Mouse (Mus musculus): ENCODE measurements around the gene Ppp2r5d.

Gene Ppp2r5d

DNA sequence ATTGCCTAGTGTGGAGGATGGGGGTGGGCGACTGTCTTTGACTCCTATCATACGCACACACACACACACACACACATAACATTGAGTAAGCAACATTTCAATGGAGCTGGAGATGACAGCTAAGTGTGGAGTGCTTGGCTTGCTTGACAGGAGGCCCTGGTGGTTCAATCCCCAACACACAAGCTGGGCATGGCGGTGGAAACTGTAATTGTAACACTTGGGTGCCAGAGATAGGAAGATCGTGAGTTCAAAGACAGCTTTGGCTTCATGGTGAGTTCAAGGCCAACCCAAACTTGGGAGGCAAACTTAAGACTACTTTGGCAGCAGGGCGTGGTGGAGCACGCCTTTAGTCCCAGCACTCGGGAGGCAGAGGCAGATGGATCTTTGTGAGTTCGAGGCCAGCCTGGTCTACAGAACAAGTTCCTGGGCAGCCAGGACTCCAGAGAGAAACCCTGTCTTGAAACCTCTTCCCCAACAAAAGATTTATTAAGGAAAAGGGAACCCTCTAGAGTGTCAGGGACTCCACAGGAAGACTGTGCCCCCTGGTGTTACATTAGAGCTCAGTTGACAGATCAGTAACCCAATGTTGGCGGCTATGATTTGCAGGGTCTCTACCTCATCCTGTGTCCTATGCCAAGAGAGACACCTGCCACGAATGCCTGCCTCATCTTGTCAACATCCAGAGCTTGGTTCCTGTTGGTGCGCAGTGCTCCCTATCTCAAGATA is 10.0 kb upstream of the Ppp2r5d start:
- DNase-seq (ENCODE audit: low spot score) = no peak

- DNase-seq (ENCODE audit: low spot score) = no peak
Measured at GRCm38 (mm10) chr17:46713849-46714248, 8.9 kb upstream of the Ppp2r5d start.

GRCm38 (mm10) chr17:46712442-46712841 is 7.5 kb upstream of the Ppp2r5d start:
- no peak for DNase-seq (ENCODE audit: low spot score)

DNA sequence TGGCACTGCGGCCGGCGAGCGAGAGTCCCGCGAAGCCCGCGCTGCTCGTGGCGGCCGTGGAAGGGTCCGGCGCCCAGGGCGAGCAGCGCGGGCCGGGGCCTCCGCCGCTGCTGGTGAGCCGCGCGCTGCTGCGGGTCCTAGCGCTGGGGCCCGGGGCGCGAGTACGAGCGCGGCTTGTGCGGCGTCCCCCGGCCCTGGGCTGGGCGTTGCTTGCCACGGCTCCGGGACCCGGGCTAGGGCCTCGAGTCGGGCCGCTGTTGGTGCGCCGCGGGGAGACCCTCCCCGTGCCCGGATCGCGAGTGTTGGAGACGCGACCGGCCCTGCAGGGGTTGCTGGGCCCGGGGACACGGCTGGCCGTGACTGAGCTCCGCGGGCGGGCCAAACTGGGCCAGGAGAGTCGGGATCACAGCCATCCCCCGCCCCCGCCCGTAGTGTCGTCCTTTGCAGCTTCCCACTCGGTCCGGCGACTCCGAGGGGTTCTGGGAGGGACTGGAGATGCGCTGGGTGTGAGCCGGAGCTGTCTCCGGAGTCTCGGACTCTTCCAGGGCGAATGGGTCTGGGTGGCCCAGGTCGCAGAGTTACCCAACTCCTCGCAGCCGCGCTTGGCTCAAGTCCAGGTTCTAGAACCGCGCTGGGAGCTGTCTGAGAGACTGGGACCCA is 6.8 kb upstream of the Ppp2r5d start:
- DNase-seq (ENCODE audit: low spot score) = no peak

DNA sequence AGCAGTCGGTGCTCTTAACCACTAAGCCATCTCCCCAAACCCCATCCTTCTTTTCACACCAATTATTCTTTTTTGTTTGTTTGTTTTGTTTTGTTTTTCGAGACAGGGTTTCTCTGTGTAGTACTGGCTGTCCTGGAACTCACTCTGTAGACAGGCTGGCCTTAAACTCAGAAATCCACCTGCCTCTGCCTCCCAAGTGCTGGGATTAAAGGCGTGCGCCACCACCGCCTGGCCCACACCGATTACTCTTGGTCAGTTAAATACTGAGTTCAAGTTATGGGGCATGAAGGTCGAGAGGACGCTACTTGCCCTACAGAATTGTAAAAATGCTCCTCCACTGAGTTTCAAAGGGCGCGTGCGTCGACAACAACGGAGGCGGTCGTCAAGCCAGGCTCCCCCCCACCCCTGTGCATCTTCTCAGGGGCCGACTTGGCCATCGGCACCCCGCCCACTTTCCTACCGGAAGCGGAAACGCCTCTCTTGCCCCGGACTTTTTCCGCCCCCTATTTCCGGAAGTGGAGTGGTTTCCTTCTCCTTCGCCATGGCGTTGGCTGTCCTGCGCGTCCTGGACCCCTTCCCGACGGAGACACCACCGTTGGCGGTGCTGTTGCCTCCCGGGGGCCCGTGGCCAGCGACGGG is 6.2 kb upstream of the Ppp2r5d start, which contains the start of gene Pex6:
TSS of gene Pex6 (plus strand) at position 505 of the 639 bp plus-strand sequence.
- DNase-seq (ENCODE audit: low spot score) = peak; percentile 91

GRCm38 (mm10) chr17:46706375-46707089 is 1.6 kb upstream of the Ppp2r5d start:
- DNase-seq (ENCODE audit: low spot score) = no peak

GRCm38 (mm10) chr17:46703971-46704886 is 682 bp downstream of the Ppp2r5d start:
- DNase-seq (ENCODE audit: low spot score) = no peak

GRCm38 (mm10) chr17:46702506-46702905 is 2.4 kb downstream of the Ppp2r5d start:
- no peak for DNase-seq (ENCODE audit: low spot score)

- no peak for DNase-seq (ENCODE audit: low spot score)
Measured at GRCm38 (mm10) chr17:46702100-46702499, 2.8 kb downstream of the Ppp2r5d start.

DNA sequence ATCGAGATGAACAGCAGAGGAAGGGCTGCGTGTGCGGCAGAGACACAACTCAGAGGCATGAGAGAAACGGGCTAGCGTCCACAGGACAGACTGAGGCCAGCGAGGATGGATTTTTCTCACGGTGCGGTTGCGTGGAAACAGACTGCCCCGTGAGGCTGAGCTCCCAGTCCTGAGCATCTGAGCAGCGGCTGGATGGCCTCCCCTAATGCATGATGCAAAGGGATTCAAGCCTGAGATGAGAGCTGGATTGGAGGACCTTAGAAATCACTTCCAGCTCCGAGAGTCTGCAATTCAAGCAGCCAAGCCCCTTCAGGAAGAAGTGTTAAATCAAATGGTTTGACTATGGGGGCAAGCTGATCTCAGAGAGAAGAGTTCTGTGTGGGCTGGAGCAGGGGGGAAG is 3.4 kb downstream of the Ppp2r5d start:
- DNase-seq (ENCODE audit: low spot score) = no peak

DNA sequence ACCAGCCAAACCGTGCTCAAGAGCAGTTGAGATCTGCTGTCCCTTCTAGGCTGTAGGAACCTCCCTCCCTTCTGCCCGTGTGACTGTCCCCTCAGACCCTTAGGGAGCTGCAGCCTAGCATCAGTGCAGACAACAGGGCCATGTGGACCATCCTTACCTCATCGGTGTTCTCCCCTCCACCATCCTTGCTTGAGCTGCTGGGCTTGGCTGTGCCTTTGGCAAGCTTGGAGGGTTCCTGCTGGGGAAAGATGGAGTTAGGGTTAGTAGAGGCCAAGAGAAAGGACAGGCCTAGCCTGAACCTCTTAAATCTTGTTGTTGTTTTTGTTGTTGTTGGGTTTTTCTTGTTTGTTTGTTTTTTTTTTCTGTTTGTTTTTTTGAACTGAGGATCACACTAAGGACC is 5.0 kb downstream of the Ppp2r5d start:
- no peak for DNase-seq (ENCODE audit: low spot score)

DNA sequence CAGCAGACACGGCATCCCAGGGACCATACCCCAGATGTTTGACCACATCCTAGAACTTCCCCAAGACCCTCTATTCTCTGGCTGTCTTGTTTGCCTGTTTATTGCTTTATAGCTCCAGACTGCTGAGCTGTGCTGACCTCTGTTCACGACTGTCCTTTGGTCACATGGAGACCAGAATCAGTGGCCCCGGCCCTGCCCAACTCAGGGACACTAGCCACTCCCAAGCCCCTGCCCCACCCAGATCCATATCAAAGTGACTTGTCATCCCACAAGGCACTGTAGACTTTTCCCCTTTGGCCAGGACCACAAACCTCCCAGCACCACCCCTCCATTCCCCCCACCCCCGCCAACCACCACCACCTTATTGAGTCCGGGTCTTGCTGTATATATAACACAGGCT is 5.7 kb downstream of the Ppp2r5d start:
- no peak for DNase-seq (ENCODE audit: low spot score)

GRCm38 (mm10) chr17:46698515-46698914 is 6.4 kb downstream of the Ppp2r5d start:
- no peak for DNase-seq (ENCODE audit: low spot score)

GRCm38 (mm10) chr17:46694517-46695063 is 10.3 kb downstream of the Ppp2r5d start:
- no peak for DNase-seq (ENCODE audit: low spot score)

DNA sequence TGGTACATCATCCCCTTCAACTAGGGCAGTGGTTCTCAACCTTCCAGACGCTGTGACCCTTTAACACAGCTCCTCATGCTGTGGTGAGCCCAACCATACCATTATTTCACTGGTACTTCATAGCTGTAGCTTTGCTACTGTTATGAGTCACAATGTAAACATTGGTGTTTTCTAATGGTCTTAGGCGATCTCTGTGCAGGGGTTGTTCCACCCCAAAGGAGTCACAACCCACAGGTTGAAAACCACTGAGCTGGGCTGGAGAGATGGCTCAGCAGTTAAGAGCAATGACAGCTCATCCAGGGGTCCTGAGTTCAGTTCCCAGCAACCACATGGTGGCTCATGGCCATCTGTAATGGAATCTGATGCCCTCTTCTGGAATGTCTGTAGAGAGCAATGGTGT is 13.5 kb downstream of the Ppp2r5d start:
- no peak for DNase-seq (ENCODE audit: low spot score)

DNA sequence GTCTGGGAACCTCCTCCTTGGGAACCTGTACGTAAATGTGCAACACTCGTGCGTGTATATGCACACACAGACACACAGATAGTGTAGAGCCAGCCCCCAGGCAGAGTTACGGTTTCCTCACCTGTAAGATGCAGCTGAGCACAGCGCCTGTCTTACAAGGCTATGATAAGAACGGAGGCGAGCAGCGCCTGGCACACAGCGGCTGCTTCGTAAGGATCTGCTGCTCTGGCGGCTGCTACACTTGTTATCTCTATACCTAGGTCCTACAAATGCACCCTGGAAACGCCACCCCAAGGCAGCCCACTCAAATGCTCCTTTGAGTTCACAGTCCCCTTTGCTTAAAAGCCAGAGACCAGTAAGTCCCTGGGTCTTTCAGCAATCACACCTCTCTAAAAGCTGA is 14.2 kb downstream of the Ppp2r5d start:
- DNase-seq (ENCODE audit: low spot score) = no peak

DNA sequence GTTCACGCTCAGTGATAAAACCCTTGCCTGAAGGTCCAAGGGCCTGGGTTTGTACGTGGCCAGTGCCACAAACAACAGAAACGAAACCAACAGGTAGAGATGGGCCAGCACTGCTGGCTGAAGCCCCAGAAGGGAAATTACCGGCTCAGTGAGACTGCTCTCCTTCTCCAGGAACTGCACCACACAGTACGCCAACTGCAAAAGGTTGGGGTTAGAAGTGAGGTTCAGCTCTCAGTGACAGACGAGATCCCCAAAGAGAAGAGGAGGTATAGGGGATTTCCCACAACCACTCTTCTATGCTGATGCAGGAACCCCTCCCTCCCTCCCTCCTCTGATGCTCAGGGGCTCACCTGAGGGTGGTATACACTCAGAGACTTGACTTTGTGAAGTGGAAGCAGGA is 19.0 kb downstream of the Ppp2r5d start:
- no peak for DNase-seq (ENCODE audit: low spot score)

DNA sequence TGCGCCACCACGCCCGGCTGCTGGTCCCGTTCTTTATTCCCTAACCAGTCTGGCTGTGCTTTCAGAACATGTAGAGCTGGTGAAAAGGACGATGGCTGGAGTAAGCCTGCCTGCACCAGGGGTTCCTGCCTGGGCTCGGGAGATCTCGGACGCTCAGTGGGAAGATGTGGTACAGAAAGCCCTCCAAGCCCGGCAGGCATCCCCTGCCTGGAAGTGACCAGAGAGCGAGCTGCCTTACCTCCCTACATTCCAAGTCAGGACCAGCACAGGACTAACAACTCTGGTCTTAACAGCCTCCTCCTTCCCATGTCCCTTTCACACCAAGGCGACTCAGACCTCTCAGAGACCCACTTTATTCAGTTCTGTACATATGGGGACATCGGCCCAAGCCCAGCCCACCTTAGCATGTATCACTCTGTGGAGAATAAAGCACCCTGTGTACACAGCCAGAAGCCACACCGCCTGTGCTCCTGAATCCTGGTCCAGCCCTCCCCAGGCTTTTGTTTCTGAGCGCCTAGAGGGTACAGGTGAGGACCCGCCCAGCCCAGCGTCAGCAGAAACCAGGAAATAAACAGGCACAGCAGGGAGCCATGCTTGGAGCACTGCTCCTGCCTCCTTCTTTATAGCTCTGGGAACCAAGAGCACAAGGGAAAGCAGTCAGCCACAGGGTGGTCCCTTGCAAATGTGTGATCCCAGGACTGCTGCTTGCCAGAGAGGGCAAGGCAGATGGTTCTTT is 22.1 kb downstream of the Ppp2r5d start:
- no peak for DNase-seq (ENCODE audit: low spot score)

- no peak for DNase-seq (ENCODE audit: low spot score)
Measured at GRCm38 (mm10) chr17:46681466-46682118, 23.3 kb downstream of the Ppp2r5d start.
